22 mouse cellular contexts compared by ENCODE assay signal in the genomic region with DNA sequence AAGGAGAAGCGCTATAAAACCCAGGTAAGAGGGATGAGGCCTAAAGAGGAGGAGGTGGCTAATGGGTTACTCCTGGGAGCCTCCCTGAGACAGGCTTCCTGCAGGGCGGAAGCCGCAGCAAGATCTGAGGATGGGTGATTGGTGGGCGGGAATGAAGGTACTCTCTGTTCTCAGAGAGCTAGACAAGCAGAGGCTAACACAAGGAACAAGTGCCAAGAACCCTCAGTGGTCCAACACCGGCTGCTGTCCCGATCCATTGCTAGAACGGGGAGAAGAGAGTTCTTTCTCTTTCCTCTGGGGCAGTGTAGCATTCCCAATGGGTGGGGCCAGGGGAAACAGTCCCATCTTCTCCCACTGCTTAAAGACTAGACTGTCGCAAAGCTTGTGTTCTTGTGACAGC. TPM values are rescaled to one million over a fixed set of nuclear protein-coding genes. Genes with fewer than 3 reads are reported as not detected.
DNase-seq lines count a peak whose midpoint lies in the region; TF ChIP-seq lines count a peak whose summit lies in the region.
"Had no signal": no experiment of that assay in that cellular context is flagged by ENCODE, and none has a peak within 500 bp of the region (broad histone marks: within the 10 kb centered on the region; RNA-seq: fewer than 3 reads in every experiment).

No protein-coding gene starts in this region.

- no peak for TF ChIP-seq CTCF in layer of hippocampus, adult 2 months (conservative IDR thresholded peaks at IDR 0.05)
- TF ChIP-seq CTCF in cortical plate, adult 2 months (IDR thresholded peaks at IDR 0.05; ENCODE audit: extremely low read depth, insufficient read depth, low read length), result no peak

- TF ChIP-seq POLR2A in cortical plate, adult 2 months (IDR thresholded peaks at IDR 0.05; ENCODE audit: extremely low read depth, insufficient read depth, low read length), result 0 out of 2 replicates have a peak, but pooled peaks have one; percentile 29

- no peaks in the 10 kb centered on the region for H3K4me1 ChIP-seq in cortical plate, adult 2 months (ENCODE audit: control insufficient read depth, insufficient read depth, low read length)
- H3K4me1 ChIP-seq: embryonic facial prominence, embryonic 15.5 days; forebrain, embryonic 15.5 days had no signal

- DNase-seq in heart, adult 18-20 months, result peak; percentile 31 to 47
- DNase-seq in heart, postnatal 4 days, result no peak
- DNase-seq in layer of hippocampus, adult 2 months (ENCODE audit: low spot score in 2 of 2), result no peak
- no peak for DNase-seq in layer of hippocampus, postnatal 25 days (ENCODE audit: extremely low spot score in 1 of 2, low spot score in 1 of 2)
- DNase-seq in brain, adult 2 months (ENCODE audit: low read depth, low spot score), result peak; percentile 48
- DNase-seq: adrenal gland, adult 2 months; adrenal gland, postnatal 25 days; cerebellum, adult 2 months; embryo, embryonic 11 days; gastrocnemius, adult 2 months; gastrocnemius, postnatal 25 days; kidney, adult 11 months had no signal

- peak overlapping the region; percentile 70 for H3K27ac ChIP-seq in layer of hippocampus, adult 2 months
- H3K27ac ChIP-seq in cortical plate, adult 2 months (ENCODE audit: insufficient read depth, low read length), result no peak overlapping the region
- H3K27ac ChIP-seq: embryonic facial prominence, embryonic 15.5 days; forebrain, embryonic 15.5 days; gastrocnemius, adult 2 months; hindbrain, embryonic 13.5 days; hindbrain, postnatal 0 days had no signal

- peak overlapping the region; percentile 27; the same call in 1 of the 2 replicates for H3K4me3 ChIP-seq in layer of hippocampus, adult 2 months
- peak overlapping the region; percentile 31 for H3K4me3 ChIP-seq in cortical plate, adult 2 months (ENCODE audit: insufficient read depth, low read length)
- H3K4me3 ChIP-seq: embryonic facial prominence, embryonic 15.5 days; erythroblast, embryonic 14.5 days; forebrain, embryonic 15.5 days; gastrocnemius, adult 2 months; hindbrain, embryonic 13.5 days had no signal

RNA-seq across cellular contexts. Expression of gene Cwh43, which starts 25.0 kb away (rescaled TPM):
- not detected for total RNA-seq in heart, adult 18-20 months (2021)
- total RNA-seq in heart, postnatal 4 days (2021), result not detected
- under 1 TPM; 0.56 to 0.86 TPM for total RNA-seq in layer of hippocampus, adult 2 months (2021)
- 1 to 10 TPM in 1 of 2 experiments, under 1 TPM in 1; 0.62 to 1.3 TPM for total RNA-seq in layer of hippocampus, postnatal 25 days (2021)
- 2.8 and 3.6 TPM in 2 replicates for polyA plus RNA-seq in cortical plate, adult 2 months (2012; rRNA removed)
- total RNA-seq: gastrocnemius, adult 2 months; gastrocnemius, postnatal 25 days; granulocyte monocyte progenitor cell, adult 5-6 weeks; heart, postnatal 14 days had no signal
- polyA plus RNA-seq: adrenal gland, adult 2 months; erythroblast, embryonic 14.5 days; forebrain, embryonic 11.5 days; heart, embryonic 14.5 days had no signal

RNA-seq across cellular contexts. Expression of gene Ociad2, which starts 40.0 kb away (rescaled TPM):
- 10 to 100 TPM; 12.9 to 13.5 TPM for total RNA-seq in heart, adult 18-20 months (2021)
- 10 to 100 TPM in 1 of 2 experiments, 1 to 10 TPM in 1; 9.6 to 12.1 TPM for total RNA-seq in heart, postnatal 4 days (2021)
- 100 to 1,000 TPM; 125 to 147 TPM for total RNA-seq in layer of hippocampus, adult 2 months (2021)
- total RNA-seq in layer of hippocampus, postnatal 25 days (2021), result 100 to 1,000 TPM; 122 to 128 TPM
- 53.7 and 60.5 TPM in 2 replicates for polyA plus RNA-seq in cortical plate, adult 2 months (2012; rRNA removed)
- polyA plus RNA-seq: erythroblast, embryonic 14.5 days had no signal

Comparison
In these comparisons a context has a peak if more than half of its experiments do, and no peak if none do; other contexts are left out.
1. DNase-seq: peak in heart, adult 18-20 months (2 of 2) and brain, adult 2 months (single experiment); none in heart, postnatal 4 days (single experiment), layer of hippocampus, adult 2 months (0 of 2) and layer of hippocampus, postnatal 25 days (0 of 2).
2. RNA of gene Ociad2, which starts 40.0 kb away (total RNA-seq): 125 to 147 TPM in layer of hippocampus, adult 2 months and 122 to 128 TPM in layer of hippocampus, postnatal 25 days; 12.9 to 13.5 TPM in heart, adult 18-20 months and 9.6 to 12.1 TPM in heart, postnatal 4 days; every median in the first group is over 4 times any median in the second.